Mouse (Mus musculus) urinary bladder, adult 18-20 months (tissue): Measurements from ENCODE around the gene Pank3.

Experiments
- DNase-seq, 2 experiments: peaks; one replicate each; pipeline ENCODE4 v3.0.0; 2022; ENCODE audit warnings: low spot score in 2 of 2, mixed read lengths in 2 of 2

The Pank3 gene

GRCm38 (mm10) chr11:35769188-35769745 is at the start of gene Pank3:
Pank3 (plus strand) TSS chr11:35769484.
- peak; percentile 83 to 98 for DNase-seq

DNA sequence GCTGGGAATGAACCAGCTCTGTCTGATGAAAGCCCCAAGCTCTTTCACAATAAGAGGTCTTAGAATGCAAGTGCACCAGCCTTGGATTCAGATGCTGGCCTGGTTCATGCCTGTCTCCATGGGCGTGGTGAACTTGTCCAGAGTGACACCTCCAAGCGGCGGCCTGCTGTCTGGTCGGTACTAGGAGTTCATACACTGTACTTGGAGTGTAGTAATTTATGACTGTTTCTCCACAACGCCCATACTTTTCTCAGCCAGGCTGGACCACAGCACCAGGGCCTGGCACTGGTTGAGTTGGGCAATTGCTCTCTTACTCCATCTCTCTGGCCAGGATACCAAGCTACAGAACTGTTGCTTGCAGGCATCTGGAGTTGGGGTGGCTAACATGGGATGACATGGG is 45.4 kb upstream of the Pank3 start:
- DNase-seq = peak in 1 of 2 experiments; percentile 41

DNA sequence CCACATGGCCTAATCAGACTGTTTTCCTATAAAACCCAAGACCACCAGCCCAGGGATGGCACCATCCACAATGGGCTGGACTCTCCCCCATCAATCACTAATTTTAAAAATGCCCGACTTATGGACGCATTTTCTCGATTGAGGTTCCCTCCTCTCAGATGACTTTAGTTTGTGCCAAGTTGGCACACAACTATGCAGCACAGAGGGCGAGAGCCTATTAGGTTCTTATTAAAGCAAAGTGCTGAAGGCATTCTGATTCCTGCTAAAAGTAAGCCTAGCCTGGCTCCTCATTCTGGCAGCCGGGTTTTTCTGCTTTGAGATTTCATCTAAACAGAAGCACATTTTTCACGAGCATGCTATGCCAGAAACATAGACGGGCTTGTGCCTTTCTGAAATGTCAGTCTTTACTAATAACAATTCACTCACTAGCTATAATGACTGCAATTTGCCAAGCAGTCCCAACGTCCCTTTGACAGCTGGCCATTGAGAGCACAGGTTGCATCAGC is 42.9 kb upstream of the Pank3 start:
- no peak for DNase-seq

DNA sequence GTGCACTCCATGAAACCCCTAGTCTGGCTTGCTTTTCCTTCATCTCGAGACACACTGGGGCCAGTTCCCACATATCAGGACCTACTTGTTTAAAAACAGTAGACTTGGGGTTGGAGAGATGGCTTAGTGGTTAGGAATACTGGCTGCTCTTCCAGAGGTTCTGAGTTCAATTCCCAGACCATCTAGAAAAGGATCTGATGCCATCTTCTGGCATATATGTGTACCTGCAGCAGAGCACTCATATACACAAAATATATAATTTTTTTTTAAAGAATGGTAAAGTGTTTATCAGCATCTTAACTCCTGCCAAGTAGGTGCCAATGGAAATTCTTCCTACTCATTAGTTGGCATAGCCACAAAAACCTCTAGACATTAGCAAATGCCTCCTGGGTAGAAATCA is 41.1 kb upstream of the Pank3 start:
- no peak for DNase-seq

- no peak for DNase-seq
These were observed 40.1 kb upstream of the Pank3 start for GRCm38 (mm10) chr11:35729186-35729585.

DNA sequence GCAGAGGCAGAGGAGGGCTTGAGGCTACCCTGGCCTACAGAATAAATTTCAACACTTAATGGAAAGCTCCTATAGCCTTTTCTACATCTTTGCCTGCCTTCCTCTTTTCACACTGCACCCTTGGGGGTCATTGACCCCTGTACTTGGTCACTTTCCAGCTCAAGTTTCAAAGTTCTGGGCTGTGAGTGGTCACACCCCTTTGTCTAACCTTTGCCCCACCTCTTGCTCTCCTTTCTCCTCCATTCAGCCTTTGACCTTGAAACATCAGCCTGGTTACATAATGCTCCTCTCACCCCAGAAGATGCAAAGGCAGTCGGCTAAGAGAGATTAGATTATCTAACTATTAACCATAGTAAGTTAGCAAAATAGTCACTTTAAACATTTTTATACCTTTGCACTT is 36.9 kb upstream of the Pank3 start:
- DNase-seq = no peak

GRCm38 (mm10) chr11:35736817-35737216 is 32.5 kb upstream of the Pank3 start:
- DNase-seq = no peak

GRCm38 (mm10) chr11:35737262-35737661 is 32.0 kb upstream of the Pank3 start:
- no peak for DNase-seq

DNA sequence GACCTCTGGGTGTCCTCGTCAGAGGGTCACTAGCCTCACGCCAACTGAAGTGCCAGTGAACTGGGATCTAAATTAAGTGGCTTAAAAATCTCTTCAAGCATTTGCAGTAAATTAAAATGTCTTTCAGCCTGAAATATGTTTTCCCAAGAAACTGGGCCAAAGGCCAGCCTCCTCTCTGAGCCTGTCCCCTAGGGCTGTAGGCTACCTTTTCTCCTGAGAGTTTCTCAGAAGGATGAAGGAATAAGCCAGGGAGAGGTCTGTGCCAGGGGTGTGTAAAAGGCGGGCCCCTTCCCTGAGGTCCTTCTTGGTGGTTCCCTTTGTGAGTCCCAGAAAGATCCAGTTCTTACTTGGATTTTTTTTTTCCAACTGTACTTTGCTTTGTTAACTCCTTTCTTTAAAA is 31.2 kb upstream of the Pank3 start:
- no peak for DNase-seq

DNA sequence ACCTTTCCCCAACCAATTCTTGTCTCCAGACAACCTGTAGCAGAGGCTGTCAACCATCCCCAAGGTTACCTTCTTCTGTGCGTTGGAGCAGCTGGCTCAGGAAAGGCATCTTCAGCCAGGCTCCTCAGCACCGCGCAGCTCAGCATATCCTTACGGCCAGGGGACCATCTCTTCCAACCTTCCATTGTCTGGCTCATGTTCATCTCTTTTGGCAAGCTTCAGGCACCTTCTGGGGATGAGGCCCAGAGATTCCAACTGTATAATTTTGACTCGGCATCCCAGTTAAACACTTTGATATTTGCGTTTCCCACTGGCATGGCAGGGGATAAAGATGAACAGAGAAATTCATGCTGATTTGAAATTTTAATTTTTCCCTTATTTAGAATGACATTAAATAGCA is 25.7 kb upstream of the Pank3 start:
- no peak for DNase-seq

- no peak for DNase-seq
These were observed 24.7 kb upstream of the Pank3 start for GRCm38 (mm10) chr11:35744571-35744970.

DNA sequence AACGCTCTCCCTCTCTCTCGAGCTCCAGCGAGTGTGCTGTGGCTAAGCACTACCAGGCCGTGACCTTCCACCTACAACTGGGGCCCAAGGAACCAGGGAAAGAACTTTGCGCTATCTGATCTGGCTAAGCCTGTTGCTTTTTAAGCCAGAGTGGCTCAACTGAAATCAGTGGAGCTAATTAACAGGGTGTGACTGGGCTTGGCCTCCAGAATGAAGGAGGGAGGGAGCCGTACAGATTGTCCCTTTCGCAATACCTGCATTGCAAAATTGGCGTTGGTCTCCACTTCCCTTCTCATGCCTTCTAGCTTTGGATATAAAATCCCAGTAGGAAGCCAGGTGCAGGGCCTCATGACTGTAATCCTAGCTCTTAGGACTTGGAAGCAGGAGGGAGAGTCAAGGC is 18.7 kb upstream of the Pank3 start:
- peak; percentile 53 to 88 for DNase-seq

DNA sequence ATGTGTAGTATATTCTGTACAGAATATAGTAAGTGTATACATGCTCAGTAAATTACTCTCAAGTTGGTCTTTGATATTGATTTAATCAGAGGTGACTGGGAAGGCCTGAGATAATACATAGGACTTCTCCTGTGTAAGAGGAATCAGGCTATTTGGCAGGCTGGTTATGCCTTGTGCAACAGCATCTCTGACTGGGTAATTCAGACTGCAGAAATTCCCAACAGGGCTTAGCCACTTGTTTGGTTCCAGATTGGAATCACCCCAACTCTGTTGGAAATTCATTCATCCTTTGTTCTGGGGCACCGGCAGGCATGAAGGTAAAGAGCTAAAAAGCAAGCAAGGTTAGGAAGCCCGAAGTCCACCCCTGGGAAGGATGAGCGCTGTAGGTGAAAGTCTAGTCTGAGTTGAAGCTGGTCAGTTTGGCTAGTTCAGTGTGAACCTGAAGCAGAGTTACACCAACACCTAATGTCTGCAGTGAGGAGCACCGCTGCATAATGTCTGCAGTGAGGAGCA is 14.3 kb upstream of the Pank3 start:
- no peak for DNase-seq

DNA sequence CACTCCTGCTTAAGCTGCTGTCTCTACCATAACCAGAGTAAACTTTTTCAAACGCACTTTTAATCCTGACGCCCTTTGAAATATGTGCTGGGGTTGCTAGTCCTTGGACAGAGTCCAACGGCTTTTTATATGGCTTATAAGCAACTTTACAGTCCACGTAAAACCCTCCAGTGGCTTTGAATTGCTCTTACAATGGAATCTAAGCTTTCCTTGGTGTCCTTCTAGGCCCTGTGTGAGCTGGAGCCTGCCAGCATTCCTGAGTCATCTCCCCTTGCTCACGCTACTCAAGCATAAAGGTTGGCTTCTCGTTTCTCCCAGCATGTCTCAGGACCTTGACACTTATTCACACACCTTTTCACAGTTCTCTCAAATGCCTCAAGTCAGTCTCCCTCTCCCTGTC is 13.7 kb upstream of the Pank3 start:
- no peak for DNase-seq

GRCm38 (mm10) chr11:35756411-35757303 is 12.6 kb upstream of the Pank3 start:
- DNase-seq = no peak

DNA sequence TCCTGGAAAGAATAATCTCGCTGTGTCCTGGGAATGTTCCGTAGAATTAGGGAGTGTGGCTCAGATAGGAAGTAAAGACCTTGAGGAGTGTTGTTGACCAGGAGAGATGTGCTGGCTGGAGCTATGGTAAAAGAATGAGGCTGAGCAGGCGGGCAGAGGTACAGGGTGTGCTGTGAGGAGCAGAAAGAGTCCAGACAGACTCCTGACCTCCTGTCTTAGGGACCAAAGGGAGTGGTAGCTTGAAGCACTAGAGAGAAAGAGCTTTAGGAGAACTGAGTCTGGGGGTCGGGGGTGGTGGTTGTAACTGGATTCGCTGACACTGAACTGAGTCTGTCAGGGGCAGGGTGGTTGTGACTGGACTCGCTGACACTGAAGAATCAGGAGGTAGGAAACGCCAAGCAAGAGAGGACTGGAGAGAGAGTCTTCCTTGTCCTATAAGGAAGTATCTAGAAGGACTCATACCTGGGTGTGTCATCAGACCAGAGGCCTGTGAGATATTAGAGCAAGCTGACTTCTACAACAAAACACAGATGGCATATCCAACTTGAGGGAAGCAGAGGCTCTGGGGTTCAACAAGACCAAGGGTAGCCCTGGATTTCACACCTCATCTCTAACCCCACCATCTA is 9.2 kb upstream of the Pank3 start:
- DNase-seq = no peak

GRCm38 (mm10) chr11:35760627-35761003 is 8.7 kb upstream of the Pank3 start:
- no peak for DNase-seq

DNA sequence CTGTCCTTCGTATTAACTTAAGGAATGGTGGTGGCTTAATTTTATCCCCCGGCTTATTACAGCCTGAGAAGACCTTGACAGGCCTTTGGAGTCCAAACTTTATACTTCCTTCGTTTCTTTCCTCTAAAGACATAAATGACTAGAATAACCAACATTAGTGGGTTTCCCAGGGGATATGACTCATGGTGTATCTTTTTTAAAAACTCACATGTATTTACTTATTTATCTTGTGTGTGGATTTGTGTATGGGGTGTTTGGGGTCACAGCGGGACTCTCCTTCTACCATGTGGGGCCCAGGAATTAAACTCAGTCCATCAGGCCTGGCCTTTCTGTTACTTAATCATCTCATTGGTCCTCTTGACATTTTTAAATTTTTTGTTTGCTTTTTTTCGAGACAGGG is 2.4 kb upstream of the Pank3 start:
- no peak for DNase-seq

GRCm38 (mm10) chr11:35769746-35770437 is 608 bp downstream of the Pank3 start:
- DNase-seq = peak in 1 of 2 experiments; percentile 60

GRCm38 (mm10) chr11:35770741-35771504 is 1.6 kb downstream of the Pank3 start:
- DNase-seq = no peak

- DNase-seq = no peak
These were observed 6.3 kb downstream of the Pank3 start for GRCm38 (mm10) chr11:35775606-35776005.
